Mouse (Mus musculus) cerebellum, adult 8-10 months (tissue): ENCODE measurements around the gene Senp7.

ENCODE experiments used
- DNase-seq: peaks from one replicate; pipeline ENCODE4 v3.0.0; 2022

The Senp7 gene

GRCm38 (mm10) chr16:56144876-56145555 is 96.9 kb downstream of the Senp7 start:
- DNase-seq: no peak

GRCm38 (mm10) chr16:56147679-56148078 is 99.5 kb downstream of the Senp7 start:
- DNase-seq: no peak

- no peak for DNase-seq
Measured at GRCm38 (mm10) chr16:56163466-56163865, 115.3 kb downstream of the Senp7 start.

GRCm38 (mm10) chr16:56170247-56170646 is 122.1 kb downstream of the Senp7 start:
- DNase-seq: no peak

- DNase-seq: peak; percentile 12
Measured at GRCm38 (mm10) chr16:56175867-56176581, 127.9 kb downstream of the Senp7 start.

- no peak for DNase-seq
Measured at GRCm38 (mm10) chr16:56186863-56187262, 138.7 kb downstream of the Senp7 start.

- no peak for DNase-seq
Measured at GRCm38 (mm10) chr16:56188198-56188597, 140.1 kb downstream of the Senp7 start.

GRCm38 (mm10) chr16:56204051-56204450 is 155.9 kb downstream of the Senp7 start, which contains the start of gene Impg2:
Gene Impg2, plus strand, starts transcription at chr16:56204313.
- DNase-seq: no peak

GRCm38 (mm10) chr16:56212740-56213139 is 164.6 kb downstream of the Senp7 start:
- DNase-seq: no peak

- no peak for DNase-seq
Measured at GRCm38 (mm10) chr16:56227686-56228085, 179.5 kb downstream of the Senp7 start.

GRCm38 (mm10) chr16:56229455-56229854 is 181.3 kb downstream of the Senp7 start:
- DNase-seq: no peak

GRCm38 (mm10) chr16:56231300-56231699 is 183.2 kb downstream of the Senp7 start:
- no peak for DNase-seq

- DNase-seq: no peak
Measured at GRCm38 (mm10) chr16:56232736-56233135, 184.6 kb downstream of the Senp7 start.
